Mouse (Mus musculus) adrenal gland, adult (tissue): ENCODE measurements around the gene Slc39a11.

Source experiments
- DNase-seq, 2 experiments: peaks; one replicate each; pipeline ENCODE4 v3.0.0; 2022 to 2023; ENCODE audit warnings: low spot score in 1 of 2; ENCODE audit not compliant: inconsistent age in 2 of 2

The Slc39a11 gene

DNA sequence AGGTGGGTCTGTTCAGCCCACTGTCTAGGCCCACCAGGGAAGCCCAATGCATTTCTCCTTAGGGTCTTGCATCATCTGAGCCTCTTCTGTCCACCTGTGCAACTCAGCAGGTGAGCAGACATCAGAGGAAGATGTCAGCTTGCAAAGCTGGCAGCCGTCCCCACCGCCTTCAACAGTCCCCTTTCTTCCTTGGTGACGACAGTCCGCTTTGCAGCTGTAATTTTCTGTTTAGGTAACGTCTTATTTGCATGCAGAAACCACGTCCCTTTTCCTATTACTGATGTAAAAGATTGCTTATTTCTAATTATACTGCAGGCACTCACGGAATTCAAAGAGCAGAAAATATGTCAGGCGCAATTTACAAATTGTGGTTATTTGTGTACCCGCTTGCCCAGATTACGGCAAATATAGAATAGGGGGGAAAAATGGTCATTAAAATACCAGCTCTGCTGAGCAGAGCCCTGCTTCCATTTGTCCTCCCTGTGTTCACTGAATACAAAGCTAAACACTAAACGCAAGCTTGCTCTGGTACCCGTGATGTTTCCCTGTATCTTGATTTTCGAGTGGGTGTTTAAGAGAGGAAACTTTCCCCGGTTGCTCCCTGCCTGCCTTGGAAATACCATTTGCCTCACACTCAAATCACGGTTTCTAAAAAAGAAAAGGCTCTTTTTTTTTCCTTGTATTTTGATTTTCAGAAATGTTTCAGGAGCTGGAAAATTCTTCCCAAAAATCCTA lies 230.8 kb downstream of the Slc39a11 start:
- DNase-seq, result no peak

GRCm38 (mm10) chr11:113417948-113418347 lies 231.9 kb downstream of the Slc39a11 start:
- no peak for DNase-seq

DNA sequence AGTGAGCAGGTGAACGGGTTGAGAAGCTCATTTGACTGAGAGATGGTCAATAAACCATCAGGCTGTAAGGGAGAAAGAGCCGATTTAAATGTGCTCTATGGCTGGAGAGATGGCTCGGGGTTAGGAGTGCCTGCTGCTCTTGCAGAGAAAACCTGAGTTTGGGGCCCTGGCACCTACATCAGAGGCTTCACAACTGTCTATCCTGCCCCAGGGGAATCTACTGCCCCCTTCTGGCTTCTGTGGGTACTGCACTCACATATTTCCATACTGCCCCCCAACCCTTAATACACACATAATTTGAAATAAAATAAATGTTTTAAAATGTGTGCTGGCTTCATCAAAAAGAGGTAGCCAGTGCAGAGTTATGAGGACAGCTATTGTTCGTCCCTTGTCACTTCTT lies 237.3 kb downstream of the Slc39a11 start:
- DNase-seq, result peak in 1 of 2 experiments; percentile 38

DNA sequence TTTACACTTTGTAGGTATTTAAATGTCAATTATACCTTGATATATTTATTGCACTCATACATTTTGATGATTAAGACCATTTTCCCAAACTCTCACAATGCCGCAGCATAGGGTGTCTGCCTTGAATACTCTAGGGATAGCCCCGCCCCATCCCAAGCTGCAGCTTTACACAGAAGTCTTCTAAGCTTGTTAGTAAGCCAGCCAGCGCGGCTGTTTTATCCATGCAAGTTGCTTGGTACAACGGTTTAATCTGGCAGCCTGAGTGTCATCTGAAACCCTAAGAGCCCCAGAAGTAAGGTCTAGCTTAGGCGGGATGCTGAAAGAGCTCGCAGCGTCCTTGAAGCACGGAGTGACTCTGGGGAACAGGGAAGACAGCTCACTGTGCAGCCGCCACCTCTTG lies 238.1 kb downstream of the Slc39a11 start:
- DNase-seq, result no peak

DNA sequence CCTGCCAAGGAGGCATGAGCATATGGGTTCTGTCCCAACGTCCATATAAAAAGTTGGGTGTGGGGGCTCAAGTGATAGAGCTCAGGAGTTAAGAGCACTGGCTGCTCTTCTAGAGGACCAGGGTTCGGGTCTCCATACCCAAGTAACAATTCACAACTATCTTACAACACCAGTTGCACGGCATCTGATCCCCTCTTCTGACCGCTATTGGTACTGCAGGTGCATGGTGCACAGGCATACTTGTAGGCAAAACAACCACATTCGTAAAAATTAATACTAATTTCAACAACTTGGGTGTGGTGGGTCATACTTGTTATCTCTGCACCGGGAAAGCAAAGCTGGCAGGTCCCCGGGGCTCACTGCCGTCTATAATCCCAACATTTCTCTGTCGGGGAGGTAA lies 240.8 kb downstream of the Slc39a11 start:
- DNase-seq, result no peak

- no peak for DNase-seq
Measured at GRCm38 (mm10) chr11:113407474-113407873, 242.4 kb downstream of the Slc39a11 start.

DNA sequence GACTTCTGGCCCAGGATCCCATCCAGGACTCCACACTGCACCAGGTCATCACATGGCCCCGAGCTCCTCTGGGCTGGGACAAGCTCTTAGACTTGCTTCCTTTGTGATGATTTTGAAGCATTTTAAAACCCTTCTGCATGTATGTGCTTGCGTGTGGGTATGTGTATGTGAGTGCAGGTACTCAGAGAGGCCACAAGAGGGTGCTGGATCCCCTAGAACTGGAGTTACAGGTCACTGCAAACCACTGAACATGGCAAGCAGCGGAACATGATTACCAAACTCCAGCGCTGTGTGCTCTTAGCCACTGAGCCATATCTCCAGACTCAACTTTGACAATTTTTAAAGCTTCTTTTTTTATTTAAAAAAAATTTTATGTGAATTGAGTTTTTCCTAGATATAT lies 249.0 kb downstream of the Slc39a11 start:
- DNase-seq, result no peak

DNA sequence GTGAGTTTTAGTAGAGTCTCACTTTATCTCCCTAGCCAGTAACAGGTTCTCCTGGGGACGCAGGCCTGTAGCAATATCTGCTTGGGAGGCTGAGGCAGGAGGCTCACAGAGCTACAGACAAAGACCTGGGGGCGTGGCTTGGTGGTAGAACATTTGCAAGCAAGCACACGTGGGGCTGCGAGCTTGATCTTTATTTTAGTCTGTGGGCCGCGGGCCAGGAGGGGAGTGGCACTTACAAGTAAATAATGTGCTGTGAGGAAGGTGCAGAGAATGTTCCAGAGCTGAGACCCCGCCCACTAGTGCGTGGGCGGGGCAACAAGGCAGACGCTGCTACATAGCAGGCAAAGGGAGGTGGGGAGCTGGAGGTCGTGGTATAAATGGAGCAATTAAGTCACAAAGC lies 250.3 kb downstream of the Slc39a11 start:
- DNase-seq, result no peak

DNA sequence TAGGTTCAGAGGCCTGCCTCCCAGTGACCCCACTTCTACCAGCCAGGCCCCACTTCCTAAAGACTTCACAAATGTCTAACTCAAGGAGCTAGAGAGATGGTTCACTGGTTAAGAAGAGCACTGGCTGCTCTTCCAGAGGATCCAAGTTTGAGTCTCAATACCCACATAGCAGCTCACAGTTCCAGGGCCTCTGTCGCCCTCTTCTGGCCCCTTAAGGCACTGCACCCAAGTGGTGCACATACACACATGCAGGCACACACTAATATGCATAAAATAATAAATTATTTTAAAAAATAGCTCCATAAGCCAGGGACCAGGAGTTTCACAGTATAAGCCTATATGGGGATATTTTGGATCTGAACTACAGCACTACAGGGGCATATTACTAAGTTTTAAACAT lies 252.5 kb downstream of the Slc39a11 start:
- no peak for DNase-seq

DNA sequence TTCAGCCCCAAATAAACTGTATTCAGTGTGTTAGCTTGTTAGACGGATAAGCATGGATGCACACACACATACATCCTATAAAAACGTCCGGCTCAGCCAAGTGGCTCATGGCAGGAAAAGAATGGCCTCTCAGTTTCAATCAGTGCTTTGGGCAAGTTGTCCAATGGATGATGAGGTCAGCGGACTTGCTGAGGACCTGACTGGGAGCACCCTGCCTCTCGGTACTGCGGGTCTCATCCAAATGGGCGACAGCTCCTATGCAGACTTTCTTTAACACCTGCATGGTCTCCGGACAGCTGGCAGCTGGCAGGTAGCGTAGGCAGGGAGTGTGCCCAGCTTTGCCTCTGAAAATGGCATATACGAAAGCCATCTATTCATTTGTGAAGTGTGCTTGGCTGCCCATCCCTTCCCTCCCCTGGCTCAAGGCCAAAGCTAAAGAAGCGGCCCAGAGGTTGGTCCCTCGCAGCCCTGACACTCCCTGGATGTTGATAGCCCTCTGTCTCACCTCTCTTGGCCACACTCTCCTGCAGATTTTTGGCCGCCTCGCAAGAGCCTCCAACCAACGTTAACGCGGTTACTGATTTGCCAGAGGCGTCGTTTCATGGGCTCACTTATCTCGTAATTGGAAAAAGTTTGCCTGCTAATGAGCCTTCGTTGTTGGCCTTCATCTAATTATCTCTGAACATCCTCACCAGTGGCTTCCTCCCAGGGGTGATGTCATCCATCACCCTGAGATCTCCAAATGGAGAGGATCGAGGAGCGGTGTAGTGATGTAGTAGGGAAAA lies 256.3 kb downstream of the Slc39a11 start:
- DNase-seq, result peak; percentile 34 to 56

DNA sequence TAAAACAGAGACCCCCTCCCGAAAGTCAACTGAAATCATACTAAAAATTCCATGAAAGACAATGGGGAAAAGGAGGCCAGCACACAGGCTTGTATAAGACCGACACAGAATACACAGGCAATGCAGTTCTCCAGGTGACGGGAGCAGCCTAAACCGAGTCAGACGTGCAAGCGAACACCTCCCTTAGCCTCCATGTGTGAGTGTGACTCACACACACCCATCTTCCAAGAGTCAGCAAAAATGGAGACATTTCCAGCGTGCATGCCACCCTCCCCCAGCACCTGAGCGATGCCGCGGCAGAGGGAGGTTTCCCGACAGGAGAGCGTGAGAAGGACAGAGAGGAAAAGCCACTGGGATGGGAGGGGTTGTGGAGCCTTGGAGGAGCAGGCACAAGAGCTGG lies 258.2 kb downstream of the Slc39a11 start:
- DNase-seq, result no peak

- no peak for DNase-seq
Measured at GRCm38 (mm10) chr11:113389637-113390036, 260.2 kb downstream of the Slc39a11 start.

GRCm38 (mm10) chr11:113382674-113383571 lies 267.0 kb downstream of the Slc39a11 start:
- peak in 1 of 2 experiments; percentile 57 for DNase-seq

DNA sequence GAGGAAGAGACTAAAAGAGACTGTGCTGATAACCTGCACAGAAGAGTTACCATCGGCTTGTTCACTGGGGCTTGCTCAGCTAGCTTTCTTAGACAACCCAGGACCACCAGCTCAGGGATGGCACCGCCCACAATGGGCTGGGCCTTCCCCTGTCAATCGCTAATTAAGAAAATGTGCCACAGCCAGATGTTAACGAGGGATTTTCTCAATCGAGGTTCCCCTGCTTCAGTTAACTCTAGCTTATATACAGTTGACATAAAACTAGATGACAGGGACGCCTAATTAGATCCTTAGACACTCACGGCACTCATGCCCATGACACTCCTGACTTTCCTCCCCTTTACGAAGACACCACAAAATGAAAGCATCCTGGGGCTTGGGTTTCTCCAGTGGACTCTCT lies 268.3 kb downstream of the Slc39a11 start:
- DNase-seq, result no peak

DNA sequence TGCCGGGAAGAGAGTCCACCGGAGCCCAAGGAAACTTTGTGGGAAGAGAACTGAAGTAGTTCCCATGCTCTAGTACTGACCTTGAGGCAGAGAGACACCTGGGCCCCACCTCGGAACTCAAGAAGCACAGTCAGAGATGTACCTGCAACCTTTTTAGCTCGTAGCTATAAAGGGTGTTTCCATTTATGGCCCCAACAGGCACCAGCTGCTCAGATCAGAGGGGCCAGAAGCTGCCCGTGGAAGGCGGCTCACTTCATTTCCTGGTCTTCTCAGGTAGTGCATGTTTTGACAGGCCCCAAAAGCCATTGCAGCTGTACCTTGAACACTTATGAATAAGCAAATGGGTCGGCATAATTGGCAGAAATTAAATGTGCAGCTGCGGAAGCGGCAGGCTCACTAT lies 271.0 kb downstream of the Slc39a11 start:
- DNase-seq, result no peak

- DNase-seq, result no peak
Measured at GRCm38 (mm10) chr11:113376066-113376465, 273.8 kb downstream of the Slc39a11 start.

DNA sequence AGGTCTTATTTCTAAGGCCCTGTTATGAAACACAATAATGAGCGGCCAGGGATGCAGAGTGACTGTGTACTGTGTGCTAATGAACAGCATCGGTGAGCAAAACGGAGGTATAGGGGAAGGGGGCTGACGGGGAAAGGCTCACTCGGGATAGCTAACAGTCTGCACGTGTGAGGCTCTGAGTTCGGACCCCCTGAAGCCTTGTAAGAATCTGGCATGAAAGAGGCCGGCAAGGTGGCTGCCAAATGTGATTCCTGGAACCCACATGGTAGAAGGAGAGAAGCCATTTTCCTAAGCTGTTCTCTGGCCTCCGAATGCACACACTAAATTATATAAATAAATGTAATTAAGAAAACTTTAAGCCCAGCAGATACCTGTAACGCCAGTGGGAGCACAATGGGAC lies 276.0 kb downstream of the Slc39a11 start:
- DNase-seq, result no peak

- no peak for DNase-seq
Measured at GRCm38 (mm10) chr11:113373331-113373730, 276.5 kb downstream of the Slc39a11 start.

- no peak for DNase-seq
Measured at GRCm38 (mm10) chr11:113368046-113368445, 281.8 kb downstream of the Slc39a11 start.

DNA sequence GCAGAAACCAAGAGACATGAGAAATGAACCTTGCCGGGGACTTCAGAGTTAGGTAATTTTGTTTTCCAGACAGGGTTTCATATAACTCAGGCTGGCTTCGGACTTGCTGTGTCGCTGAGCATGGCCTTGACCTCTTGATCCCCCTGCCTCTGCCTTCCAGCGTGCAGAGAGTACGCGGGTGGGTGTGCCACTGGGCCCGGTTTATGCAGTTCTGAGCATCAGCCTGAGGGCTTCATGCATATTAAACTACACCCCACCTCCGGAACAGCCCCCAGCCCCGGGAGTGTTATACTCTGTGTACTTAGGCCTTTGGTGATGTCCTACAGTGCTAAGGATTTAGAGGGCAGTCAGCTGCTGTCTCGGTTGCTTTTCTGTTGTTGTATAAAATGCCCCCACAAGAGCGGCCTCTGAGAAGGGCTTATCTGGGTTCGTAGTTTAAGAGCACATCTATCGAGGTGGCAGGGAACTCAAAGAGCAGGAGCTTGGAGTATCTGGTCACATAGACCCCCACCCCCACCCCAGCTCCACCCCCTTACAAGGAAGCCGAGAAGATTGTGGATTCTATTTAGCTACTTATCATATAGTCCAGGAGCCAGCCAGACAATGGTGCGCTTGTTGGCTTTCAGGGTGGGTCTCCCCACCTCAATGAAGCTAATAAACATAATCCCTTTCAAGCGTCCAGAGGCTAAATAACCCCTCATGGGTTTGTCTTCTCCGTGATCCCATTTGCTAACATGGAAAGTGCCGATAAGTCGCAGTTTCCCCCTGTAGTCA lies 283.4 kb downstream of the Slc39a11 start:
- DNase-seq, result peak; percentile 62 to 72

DNA sequence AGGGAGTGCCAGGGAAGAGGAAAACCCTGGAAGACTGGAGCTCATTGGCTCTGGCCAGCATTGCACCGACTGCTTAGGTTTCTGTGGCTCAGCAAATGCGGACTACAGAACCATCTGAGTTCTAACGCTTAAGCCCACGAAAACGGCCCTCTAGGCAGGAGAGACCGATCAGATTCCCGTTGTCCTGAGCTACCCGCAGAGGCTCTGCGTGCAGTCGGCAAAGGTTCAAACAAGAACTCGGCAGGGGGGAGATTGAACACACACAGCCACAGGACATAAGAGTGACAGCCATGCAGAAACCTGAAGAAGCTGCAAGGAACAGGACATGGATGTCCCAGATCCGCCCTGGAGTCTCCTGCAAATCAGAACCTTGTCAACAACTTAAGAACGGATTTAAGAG lies 286.1 kb downstream of the Slc39a11 start:
- DNase-seq, result no peak
